Mouse (Mus musculus): ENCODE results near the gene Gm43552.
"Not testable (repeated sequence)": the region's sequence is repeated elsewhere in the genome, so short reads cannot be mapped to it uniquely, and the experiment has no call there.

Gm43552 gene

DNA sequence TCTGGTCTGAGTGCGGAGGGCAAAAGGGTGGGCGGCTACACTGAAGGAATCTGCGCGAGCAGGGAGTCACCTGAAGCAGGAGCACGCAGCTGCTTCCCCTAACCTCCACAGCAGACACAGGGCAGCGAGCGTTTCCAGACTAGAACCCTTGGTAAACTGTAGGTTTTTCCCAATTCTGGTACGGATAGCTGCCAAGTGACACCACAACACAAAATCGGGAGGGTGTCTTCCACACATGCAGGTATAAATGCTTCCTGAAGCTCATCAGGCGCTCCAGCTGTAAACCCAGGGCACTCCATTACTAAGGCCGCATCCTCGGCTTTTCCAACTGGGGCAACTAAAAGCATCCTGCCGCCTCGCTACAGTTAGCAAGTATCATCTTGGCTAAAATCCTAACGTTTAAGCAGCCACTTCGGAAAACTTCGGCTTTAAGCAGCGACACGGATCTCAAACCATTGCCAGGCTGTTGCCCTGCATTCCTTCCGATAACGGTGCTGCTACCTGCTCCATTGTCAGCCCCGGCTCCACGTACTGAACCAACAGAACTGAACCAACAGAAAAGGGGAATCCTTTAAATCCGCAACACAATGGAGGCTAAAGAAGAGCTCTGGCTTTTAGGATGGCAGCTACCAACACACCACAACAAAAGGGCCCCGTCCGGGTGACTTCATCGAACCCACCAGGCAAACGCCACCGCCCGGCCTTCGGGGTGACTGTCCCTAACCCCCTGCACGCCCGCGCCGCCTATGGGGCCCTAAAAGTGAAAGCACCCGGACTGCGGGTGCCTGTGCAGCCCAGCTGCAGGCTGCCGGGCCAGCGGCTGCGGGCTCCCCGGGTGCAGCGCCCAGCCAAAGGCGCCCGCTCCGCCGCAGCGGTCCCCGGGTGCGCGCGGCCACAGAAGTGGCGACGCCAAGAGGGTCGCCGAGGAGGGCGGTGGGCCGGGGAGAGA lies 592 bp downstream of the Gm43552 start:
- peak; percentile 72 for DNase-seq (ENCODE audit: low spot score)

DNA sequence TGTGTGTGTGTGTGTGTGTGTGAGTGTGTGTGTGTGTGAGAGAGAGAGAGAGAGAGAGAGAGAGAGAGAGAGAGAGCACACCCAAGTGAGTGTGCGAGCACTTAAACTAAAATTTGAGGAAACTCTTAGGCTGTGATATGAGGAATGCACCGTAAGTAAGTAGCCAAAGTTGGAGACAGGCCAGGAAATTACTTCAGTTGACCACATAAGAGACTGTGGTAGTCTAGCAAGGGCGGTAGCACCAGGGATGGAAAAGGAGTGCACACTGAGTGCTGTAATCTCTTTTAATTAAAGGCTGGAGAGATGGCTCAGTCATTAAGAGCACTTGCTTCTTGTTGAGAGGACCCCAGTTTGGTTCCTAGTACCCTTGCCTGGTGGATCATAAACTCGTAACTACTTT lies 2.8 kb downstream of the Gm43552 start:
- DNase-seq (ENCODE audit: low spot score) = no peak

GRCm38 (mm10) chr5:65488725-65489124 lies 3.9 kb downstream of the Gm43552 start:
- DNase-seq (ENCODE audit: low spot score) = no peak

DNA sequence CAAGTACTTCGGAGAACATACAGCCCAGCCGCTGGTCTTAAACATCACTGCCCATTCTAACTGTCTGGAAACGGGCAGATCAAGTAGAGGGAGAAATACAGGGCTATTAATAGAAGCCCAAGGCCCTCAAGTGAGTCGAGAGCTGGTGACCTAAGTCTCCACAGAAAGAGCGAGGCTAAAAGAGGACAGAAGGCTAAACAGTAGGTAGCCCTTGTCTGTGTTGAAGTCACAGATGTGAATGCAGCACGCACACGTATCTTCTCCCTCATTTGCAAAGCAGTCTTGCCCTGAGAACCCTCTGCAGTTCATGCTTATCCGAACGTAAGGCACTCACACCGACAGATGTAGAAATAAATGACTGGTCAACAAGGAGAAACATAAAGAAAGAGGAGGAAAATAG lies 5.3 kb downstream of the Gm43552 start:
- no peak for DNase-seq (ENCODE audit: low spot score)

DNA sequence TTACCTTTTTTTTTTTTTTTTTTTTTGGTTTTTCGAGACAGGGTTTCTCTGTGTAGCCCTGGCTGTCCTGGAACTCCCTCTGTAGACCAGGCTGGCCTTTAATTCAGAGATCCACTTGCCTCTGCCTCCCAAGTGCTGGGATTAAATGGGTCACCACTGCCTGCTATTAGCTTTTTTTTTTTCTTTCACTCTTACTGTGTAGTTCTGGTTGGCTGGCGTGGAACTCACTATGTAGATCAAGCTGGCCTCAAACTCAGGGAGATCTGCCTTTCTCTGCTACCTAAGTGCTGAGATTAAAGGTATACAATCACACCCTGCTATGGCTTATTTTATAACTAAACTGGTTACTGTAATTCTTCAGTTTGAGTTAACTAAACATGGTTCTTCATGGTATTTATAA lies 6.1 kb downstream of the Gm43552 start:
- no peak for DNase-seq (ENCODE audit: low spot score)

- no peak for DNase-seq (ENCODE audit: low spot score)
Observed at GRCm38 (mm10) chr5:65482996-65483395, 9.6 kb downstream of the Gm43552 start.

GRCm38 (mm10) chr5:65480511-65480910 lies 12.1 kb downstream of the Gm43552 start:
- no peak for DNase-seq (ENCODE audit: low spot score)

DNA sequence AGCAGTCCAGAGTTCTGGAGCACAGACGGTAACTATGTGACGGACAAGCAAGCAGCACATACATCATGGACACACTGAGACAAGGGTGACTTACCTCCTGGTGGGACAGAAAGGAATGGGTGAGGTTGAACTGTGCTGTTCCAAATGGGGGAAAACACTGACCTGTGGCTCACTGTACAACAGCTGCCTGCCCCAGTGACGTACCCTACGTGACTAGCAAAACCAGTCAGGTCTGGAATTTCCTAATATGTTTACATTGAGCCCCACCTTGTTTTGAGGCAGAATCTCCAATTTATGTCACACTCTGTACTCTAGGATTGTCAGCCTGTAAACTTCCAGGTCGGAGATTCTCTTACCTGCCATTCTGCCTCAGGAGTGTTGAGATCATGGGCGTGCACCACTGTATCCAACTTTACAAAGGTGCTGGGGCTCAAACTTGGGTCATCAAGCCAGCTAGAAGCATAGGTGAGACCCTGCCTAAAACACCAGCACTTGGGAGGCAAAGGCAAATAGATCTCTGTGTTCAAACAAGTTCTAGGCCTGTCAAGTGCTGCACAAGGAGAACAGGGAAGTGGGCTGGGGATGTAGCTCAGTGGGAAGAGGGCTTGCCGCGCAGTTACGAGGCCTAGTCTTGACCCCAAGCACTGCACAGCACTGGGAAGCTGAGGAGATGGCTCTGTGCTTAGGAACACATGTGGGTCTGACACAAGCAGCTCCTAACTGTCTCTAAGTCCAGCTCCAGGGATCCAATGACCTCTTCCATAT lies 12.8 kb downstream of the Gm43552 start:
- no peak for DNase-seq (ENCODE audit: low spot score)

GRCm38 (mm10) chr5:65478224-65478623 lies 14.4 kb downstream of the Gm43552 start:
- peak; percentile 35 for DNase-seq (ENCODE audit: low spot score)

DNA sequence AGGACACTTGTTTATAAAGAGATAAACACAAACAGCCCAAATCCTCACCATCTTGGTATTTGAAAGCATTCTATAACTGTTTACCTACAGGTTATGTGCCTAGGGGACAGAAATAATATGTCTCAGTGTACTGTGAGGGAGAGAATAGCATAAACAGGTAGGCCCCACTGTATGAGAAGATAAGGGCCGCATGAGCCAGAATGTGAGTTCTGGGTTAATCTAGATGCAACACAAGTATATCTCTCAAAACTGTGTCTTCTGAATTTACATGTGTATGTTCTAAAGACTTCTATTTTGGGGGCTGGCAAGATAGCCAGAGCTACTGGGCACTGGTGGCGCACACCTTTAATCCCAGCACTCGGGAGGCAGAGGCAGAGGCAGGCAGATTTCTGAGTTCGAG lies 15.9 kb downstream of the Gm43552 start:
- DNase-seq (ENCODE audit: low spot score) = not testable (repeated sequence)

GRCm38 (mm10) chr5:65475806-65476205 lies 16.8 kb downstream of the Gm43552 start:
- no peak for DNase-seq (ENCODE audit: low spot score)

- no peak for DNase-seq (ENCODE audit: low spot score)
Observed at GRCm38 (mm10) chr5:65469766-65470165, 22.9 kb downstream of the Gm43552 start.

- peak; percentile 39 for DNase-seq (ENCODE audit: low spot score)
Observed at GRCm38 (mm10) chr5:65466911-65467310, 25.7 kb downstream of the Gm43552 start.

DNA sequence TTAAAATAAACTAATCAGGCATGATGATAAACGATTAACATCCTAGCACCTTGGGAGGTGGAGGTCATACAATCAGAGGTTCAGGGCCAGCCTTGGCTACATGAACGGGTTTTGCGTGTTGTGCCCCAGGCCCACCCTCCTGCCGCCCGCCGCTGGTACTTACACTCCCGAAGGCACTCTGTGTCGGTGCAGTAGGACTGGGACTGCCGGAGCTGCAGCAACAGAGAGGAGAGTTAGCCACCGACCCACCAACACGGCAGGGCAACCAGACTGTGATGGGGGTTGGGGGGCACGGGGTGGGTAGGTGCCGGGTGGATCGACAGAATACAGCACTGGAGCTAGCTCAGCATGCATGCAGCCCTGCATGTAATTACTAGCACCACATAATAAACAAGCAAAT lies 32.3 kb downstream of the Gm43552 start:
- no peak for DNase-seq (ENCODE audit: low spot score)

DNA sequence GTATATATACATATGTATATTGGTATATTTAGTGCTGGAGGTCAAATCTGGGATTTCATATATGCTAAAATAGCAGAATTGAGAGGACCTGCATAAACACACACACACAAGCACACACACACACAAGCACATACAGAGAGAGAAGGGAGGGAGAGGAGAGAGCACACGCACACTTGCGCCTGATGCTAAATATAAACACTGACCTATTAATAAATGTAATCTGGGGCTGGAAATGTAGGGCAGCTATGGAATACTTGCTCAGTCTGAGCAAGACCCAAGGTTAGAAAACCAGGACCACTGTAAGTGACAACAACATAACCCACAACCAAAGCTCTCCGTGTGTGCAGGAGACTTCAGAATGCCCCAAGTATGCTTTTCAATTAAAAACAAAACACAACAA lies 33.2 kb downstream of the Gm43552 start:
- DNase-seq (ENCODE audit: low spot score) = no peak

GRCm38 (mm10) chr5:65457846-65458245 lies 34.8 kb downstream of the Gm43552 start:
- DNase-seq (ENCODE audit: low spot score) = no peak

GRCm38 (mm10) chr5:65457086-65457827 lies 35.4 kb downstream of the Gm43552 start:
- peak; percentile 31 for DNase-seq (ENCODE audit: low spot score)

DNA sequence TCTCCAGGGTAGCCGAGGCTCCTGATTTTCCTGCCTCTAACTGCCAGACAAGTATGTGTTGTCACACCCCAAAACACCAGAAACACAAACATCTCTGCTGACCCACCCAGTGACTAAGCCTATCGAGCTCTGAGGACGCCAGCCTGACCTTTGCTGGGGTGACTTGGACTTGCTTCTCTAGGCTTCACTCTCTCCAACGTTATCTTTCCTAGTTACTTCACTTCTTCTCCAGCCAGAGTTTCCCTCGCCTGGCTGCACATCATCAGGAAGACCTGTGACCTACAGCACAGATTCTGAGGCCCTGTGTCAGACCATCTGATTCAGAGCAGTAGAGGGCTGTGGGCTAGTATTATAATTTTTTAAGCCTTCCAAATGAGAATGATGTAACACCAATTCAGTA lies 37.9 kb downstream of the Gm43552 start:
- no peak for DNase-seq (ENCODE audit: low spot score)

- no peak for DNase-seq (ENCODE audit: low spot score)
Observed at GRCm38 (mm10) chr5:65448941-65449340, 43.7 kb downstream of the Gm43552 start.

GRCm38 (mm10) chr5:65447826-65448225 lies 44.8 kb downstream of the Gm43552 start:
- DNase-seq (ENCODE audit: low spot score) = no peak

DNA sequence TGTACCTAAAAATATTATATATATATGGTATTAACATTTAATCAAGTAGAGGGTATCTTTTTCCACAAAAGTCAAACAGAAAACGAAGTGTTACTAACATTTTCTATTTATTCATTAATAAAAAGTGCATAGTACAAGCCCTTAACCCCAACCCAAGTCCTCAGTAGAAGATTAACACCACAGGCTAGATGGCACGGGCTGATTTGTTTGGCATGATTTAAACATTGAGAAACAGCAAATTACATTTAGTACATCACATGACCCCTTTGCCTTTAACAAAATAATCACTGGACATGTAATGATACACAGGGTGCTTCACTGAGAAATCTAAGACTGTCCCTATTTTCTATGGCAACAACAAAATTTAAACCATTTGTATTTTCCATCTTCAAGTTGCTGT lies 45.9 kb downstream of the Gm43552 start:
- no peak for DNase-seq (ENCODE audit: low spot score)

GRCm38 (mm10) chr5:65444981-65445380 lies 47.7 kb downstream of the Gm43552 start:
- DNase-seq (ENCODE audit: low spot score) = no peak
